Mouse (Mus musculus) lung, adult 2 months (tissue): ENCODE results near the gene Stk36.

ENCODE experiments used
- CTCF ChIP-seq: fragments of 200-500 bp; IDR thresholded peaks from 2 replicates; pipeline ENCODE4 v1.5.1; 2011; ENCODE audit warnings: mild to moderate bottlenecking, low read length, control low read depth; ENCODE audit not compliant: insufficient read depth
- POLR2A ChIP-seq: fragments of 200-500 bp; IDR thresholded peaks from 2 replicates; pipeline ENCODE4 v1.6.1; 2011; ENCODE audit warnings: low read depth, mild to moderate bottlenecking, control low read depth, low read length, borderline replicate concordance; ENCODE audit errors: extremely low read depth

GRCm38 (mm10) chr1:74594434-74594833 lies 6.8 kb upstream of the Stk36 start:
- TF ChIP-seq CTCF (no peak), POLR2A (no peak)
